Mouse (Mus musculus) small intestine, adult 2 months (tissue): ENCODE results near the gene Rbms1.

Experiments
- CTCF ChIP-seq: fragments of 200-500 bp; IDR thresholded peaks from 2 replicates; pipeline ENCODE4 v1.5.1; 2012; ENCODE audit warnings: low read depth, mild to moderate bottlenecking, control low read depth, inconsistent platforms, low read length, moderate library complexity, mixed read lengths; ENCODE audit not compliant: insufficient replicate concordance, insufficient read length; ENCODE audit errors: extremely low read depth
- POLR2A ChIP-seq: fragments of 200-500 bp; IDR thresholded peaks from 2 replicates; pipeline ENCODE4 v1.6.1; 2012; ENCODE audit warnings: low read depth, mild to moderate bottlenecking, control low read depth, inconsistent platforms, low read length, moderate library complexity

DNA sequence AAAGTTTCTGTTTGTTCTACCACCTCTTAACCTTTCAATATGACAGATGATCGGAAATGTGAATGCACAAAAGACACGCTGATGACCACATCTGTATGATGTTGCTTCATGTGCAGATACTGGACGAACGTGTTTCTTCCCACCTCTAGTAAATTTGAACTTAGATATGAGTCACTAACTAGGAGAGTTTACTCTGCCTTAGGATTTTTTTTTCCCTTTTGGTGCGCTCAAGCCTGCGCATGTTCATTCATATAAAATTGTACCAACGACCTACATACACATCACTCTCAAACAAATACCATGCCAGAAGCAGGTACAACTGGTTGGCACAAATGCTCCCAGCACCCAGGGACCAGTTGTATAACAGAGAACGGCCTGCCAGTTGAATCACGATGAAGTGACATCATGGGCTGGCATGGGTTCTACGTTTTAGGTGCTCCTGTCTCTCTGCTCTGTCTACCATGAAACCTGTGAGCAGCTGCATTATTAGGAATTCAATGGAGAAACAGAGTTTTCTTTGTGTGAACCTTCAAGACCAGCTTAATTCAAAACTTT is 134.0 kb downstream of the Rbms1 start:
- TF ChIP-seq CTCF (no peak), POLR2A (no peak)
